Mouse (Mus musculus) CH12.LX (cell line): ENCODE measurements at regions not wholly inside any gene's neighbourhood (a gene's known extent, or its start where the extent isn't known, plus 50 kb on each side); places are given as distances from the start of the nearest gene placed in this dataset.

Source experiments
- DNase-seq: peaks from one replicate; pipeline ENCODE4 v3.0.0-alpha.2; 2013; ENCODE audit errors: extremely low read depth
- H3K27ac ChIP-seq: 2 replicates; pipeline ENCODE4 v1.5.1; 2012; ENCODE audit warnings: low read depth, mild to moderate bottlenecking, control low read depth, moderate library complexity; ENCODE audit not compliant: insufficient read depth
- H3K27me3 ChIP-seq: replicated peaks from 2 replicates; pipeline ENCODE3; 2012; ENCODE audit warnings: inconsistent platforms
- H3K36me3 ChIP-seq, 2 experiments: replicated peaks in 1 of 2; 2 replicates each; pipeline versions ENCODE3 to v1.6.1; 2012; ENCODE audit warnings: inconsistent platforms in 1 of 2, low read length in 1 of 2, mild to moderate bottlenecking in 1 of 2, mixed read lengths in 1 of 2, moderate library complexity in 1 of 2; ENCODE audit not compliant: control insufficient read depth in 1 of 2, insufficient read depth in 1 of 2
- H3K4me1 ChIP-seq, 2 experiments: 2 replicates each; pipeline ENCODE4 v1.6.1; 2012; ENCODE audit warnings: inconsistent platforms in 1 of 2, moderate library complexity in 1 of 2; ENCODE audit not compliant: insufficient read depth in 2 of 2, control insufficient read depth in 1 of 2
- H3K4me2 ChIP-seq: 2 replicates; pipeline ENCODE4 v1.6.1; 2012; ENCODE audit warnings: low read depth, mild to moderate bottlenecking, control low read depth; ENCODE audit not compliant: poor library complexity, insufficient read depth, severe bottlenecking
- H3K4me3 ChIP-seq, 3 experiments: fragments of 150-350 bp in 1 of 3; sonication (generic) in 1 of 3; replicated peaks in 1 of 3; 2 replicates each; pipeline versions ENCODE3 to v1.5.1; 2011 to 2012; ENCODE audit warnings: low read depth in 2 of 3, low read length in 2 of 3, mild to moderate bottlenecking in 2 of 3, moderate library complexity in 2 of 3, control low read depth in 1 of 3, improper control_type of control experiment in 1 of 3, inconsistent platforms in 1 of 3, mixed read lengths in 1 of 3; ENCODE audit not compliant: poor library complexity in 1 of 3
- H3K79me2 ChIP-seq: replicated peaks from 2 replicates; pipeline ENCODE4 v1.6.1; 2012; ENCODE audit warnings: mild to moderate bottlenecking, moderate library complexity; ENCODE audit not compliant: control insufficient read depth, poor library complexity, insufficient read depth, severe bottlenecking; ENCODE audit errors: extremely low read depth
- H3K9ac ChIP-seq: 2 replicates; pipeline ENCODE4 v1.6.1; 2012; ENCODE audit warnings: low read depth, mild to moderate bottlenecking, control low read depth, moderate library complexity; ENCODE audit not compliant: insufficient read depth
- H3K9me3 ChIP-seq: replicated peaks from 2 replicates; pipeline ENCODE3; 2012; ENCODE audit warnings: low read length, inconsistent platforms, mixed read lengths
- CHD1 ChIP-seq: IDR thresholded peaks from 2 replicates; pipeline ENCODE4 v1.6.1; 2012; ENCODE audit warnings: low read depth, low read length, improper control_type of control experiment, inconsistent platforms
- CTCF ChIP-seq, 2 experiments: IDR thresholded peaks in 1 of 2; conservative IDR thresholded peaks in 1 of 2; 2 replicates each; pipeline ENCODE4 v1.5.1; 2011 to 2012; ENCODE audit warnings: low read depth in 2 of 2, low read length in 2 of 2, improper control_type of control experiment in 1 of 2, inconsistent platforms in 1 of 2, mild to moderate bottlenecking in 1 of 2, moderate library complexity in 1 of 2
- E2F4 ChIP-seq: IDR thresholded peaks from 2 replicates; pipeline ENCODE4 v1.6.1; 2011; ENCODE audit warnings: low read depth, low read length, improper control_type of control experiment; ENCODE audit not compliant: insufficient replicate concordance
- ELF1 ChIP-seq: IDR thresholded peaks from 2 replicates; pipeline ENCODE4 v1.6.1; 2014; ENCODE audit warnings: low read depth, mild to moderate bottlenecking, inconsistent platforms, low read length, improper control_type of control experiment
- ETS1 ChIP-seq: conservative IDR thresholded peaks from 2 replicates; pipeline ENCODE4 v1.6.1; 2012; ENCODE audit warnings: low read depth, mild to moderate bottlenecking, inconsistent platforms, low read length, improper control_type of control experiment, moderate library complexity
- GABPA ChIP-seq: IDR thresholded peaks from 2 replicates; pipeline ENCODE4 v1.6.1; 2012; ENCODE audit warnings: low read depth, low read length, improper control_type of control experiment, inconsistent platforms; ENCODE audit not compliant: insufficient replicate concordance
- IRF4 ChIP-seq: IDR thresholded peaks from 2 replicates; pipeline ENCODE4 v1.6.1; 2014; ENCODE audit warnings: low read depth, mild to moderate bottlenecking, inconsistent platforms, low read length, improper control_type of control experiment
- KAT2A ChIP-seq: IDR thresholded peaks from 2 replicates; pipeline ENCODE4 v1.6.1; 2012; ENCODE audit warnings: low read length, improper control_type of control experiment, inconsistent platforms; ENCODE audit not compliant: insufficient replicate concordance
- MAFK ChIP-seq: IDR thresholded peaks from 2 replicates; pipeline ENCODE4 v1.6.1; 2011; ENCODE audit warnings: low read length, improper control_type of control experiment; ENCODE audit not compliant: insufficient replicate concordance
- MAX ChIP-seq: IDR thresholded peaks from 2 replicates; pipeline ENCODE4 v1.6.1; 2011; ENCODE audit warnings: low read length, improper control_type of control experiment
- MAZ ChIP-seq: IDR thresholded peaks from 2 replicates; pipeline ENCODE4 v1.6.1; 2012; ENCODE audit warnings: low read depth, mild to moderate bottlenecking, inconsistent platforms, low read length, improper control_type of control experiment, moderate library complexity
- MEF2A ChIP-seq: IDR thresholded peaks from 2 replicates; pipeline ENCODE4 v1.6.1; 2014; ENCODE audit warnings: low read depth, mild to moderate bottlenecking, inconsistent platforms, low read length, improper control_type of control experiment, borderline replicate concordance
- MXI1 ChIP-seq: IDR thresholded peaks from 2 replicates; pipeline ENCODE4 v1.6.1; 2011; ENCODE audit warnings: mild to moderate bottlenecking, low read depth, low read length, improper control_type of control experiment
- NRF1 ChIP-seq: IDR thresholded peaks from 2 replicates; pipeline ENCODE4 v1.6.1; 2014; ENCODE audit warnings: low read depth, mild to moderate bottlenecking, inconsistent platforms, low read length, improper control_type of control experiment, moderate library complexity
- PAX5 ChIP-seq: IDR thresholded peaks from 2 replicates; pipeline ENCODE4 v1.6.1; 2012; ENCODE audit warnings: low read length, inconsistent platforms, mixed read lengths
- POLR2A ChIP-seq: IDR thresholded peaks from 2 replicates; pipeline ENCODE4 v1.6.1; 2011; ENCODE audit warnings: low read depth, mild to moderate bottlenecking, improper control_type of control experiment, low read length
- POLR2AphosphoS2 ChIP-seq: IDR thresholded peaks from 2 replicates; pipeline ENCODE4 v1.6.1; 2011; ENCODE audit warnings: low read depth, low read length, improper control_type of control experiment
- RAD21 ChIP-seq: IDR thresholded peaks from 2 replicates; pipeline ENCODE4 v1.6.1; 2011; ENCODE audit warnings: low read depth, mild to moderate bottlenecking, low read length, improper control_type of control experiment, moderate library complexity
- RCOR1 ChIP-seq: conservative IDR thresholded peaks from 2 replicates; pipeline ENCODE4 v1.6.1; 2012; ENCODE audit warnings: low read depth, mild to moderate bottlenecking, inconsistent platforms, low read length, improper control_type of control experiment
- SMC3 ChIP-seq: IDR thresholded peaks from 2 replicates; pipeline ENCODE4 v1.6.1; 2011; ENCODE audit warnings: low read depth, low read length, improper control_type of control experiment
- TCF12 ChIP-seq: IDR thresholded peaks from 2 replicates; pipeline ENCODE4 v1.6.1; 2014; ENCODE audit warnings: low read depth, mild to moderate bottlenecking, inconsistent platforms, low read length, improper control_type of control experiment
- USF1 ChIP-seq: IDR thresholded peaks from 2 replicates; pipeline ENCODE4 v1.6.1; 2014; ENCODE audit warnings: low read depth, mild to moderate bottlenecking, inconsistent platforms, low read length, improper control_type of control experiment
- USF2 ChIP-seq: conservative IDR thresholded peaks from 2 replicates; pipeline ENCODE4 v1.6.1; 2011; ENCODE audit warnings: low read depth, low read length, improper control_type of control experiment
- ZMIZ1 ChIP-seq: IDR thresholded peaks from 2 replicates; pipeline ENCODE4 v1.6.1; 2012; ENCODE audit warnings: low read depth, mild to moderate bottlenecking, inconsistent platforms, low read length, improper control_type of control experiment
- dilution Hi-C: fragments of 300-500 bp; cut with MboI; formaldehyde crosslinking; loops from 2 replicates; pipeline ENCODE4 v1.14.3; 2020; ENCODE audit warnings: low sequenced_read_pairs; ENCODE audit not compliant: extremely low pct_unique_long_range_greater_than_20kb, extremely low pct_ligation_motif_present
- in situ Hi-C: fragments of 300-500 bp; cut with MboI; formaldehyde crosslinking; loops from 3 replicates; pipeline ENCODE4 v1.14.3; 2019; ENCODE audit warnings: low sequenced_read_pairs, low pct_ligation_motif_present, low pct_unique_long_range_greater_than_20kb, mixed read lengths

- H3K27me3 ChIP-seq = no peaks in the 10 kb centered on the region
- no peak for TF ChIP-seq MEF2A
- no peak for TF ChIP-seq MXI1
- TF ChIP-seq MAFK = no peak
- no peak for TF ChIP-seq MAZ
- TF ChIP-seq ETS1 = no peak
- TF ChIP-seq CHD1 = no peak
- no peak for TF ChIP-seq SMC3
- TF ChIP-seq POLR2A = no peak
- TF ChIP-seq RCOR1 = no peak
- no peak for TF ChIP-seq USF1
- TF ChIP-seq ELF1 = no peak
- no peak for TF ChIP-seq E2F4
- no peak for TF ChIP-seq GABPA
- TF ChIP-seq CTCF (conservative IDR thresholded peaks at IDR 0.05 in 1 of 2, IDR thresholded peaks at IDR 0.05 in 1 of 2; ENCODE audit: low read depth in 2 of 2, low read length in 2 of 2) = no peak
- no peak for TF ChIP-seq NRF1
- no peak for TF ChIP-seq POLR2AphosphoS2
- TF ChIP-seq RAD21 = no peak
- TF ChIP-seq ZMIZ1 = no peak
- TF ChIP-seq USF2 = no peak
- H3K36me3 ChIP-seq = no peaks in the 10 kb centered on the region
- H3K27ac ChIP-seq = no peak overlapping the region
- in situ Hi-C loops (no loop called here), dilution Hi-C loops (no loop called here)
- no peaks in the 10 kb centered on the region for H3K79me2 ChIP-seq
- no peak for DNase-seq
- no peaks in the 10 kb centered on the region for H3K4me1 ChIP-seq
- H3K9ac ChIP-seq = no peak overlapping the region
- H3K4me3 ChIP-seq = no peak overlapping the region
- H3K4me2 ChIP-seq = no peak overlapping the region
- H3K9me3 ChIP-seq = peaks cover 70% of the 10 kb centered on the region
Measured at GRCm38 (mm10) chr1:119330751-119331326, 91.2 kb downstream of the Inhbb start.

GRCm38 (mm10) chr1:119329693-119330434, 92.2 kb downstream of the Inhbb start:
- in situ Hi-C loops = no loop called here
- TF ChIP-seq POLR2A = no peak
- TF ChIP-seq POLR2AphosphoS2 = no peak
- no peak for TF ChIP-seq IRF4
- no peak for TF ChIP-seq E2F4
- TF ChIP-seq RCOR1 = no peak
- TF ChIP-seq MAX = no peak
- TF ChIP-seq TCF12 = no peak
- no peak for TF ChIP-seq ELF1
- no peak for TF ChIP-seq PAX5
- TF ChIP-seq KAT2A = no peak
- no peak for TF ChIP-seq MEF2A
- no peak for TF ChIP-seq RAD21
- no peak for TF ChIP-seq NRF1
- no peak overlapping the region for H3K4me3 ChIP-seq

More at GRCm38 (mm10) chr1:119329693-119330434, 92.2 kb downstream of the Inhbb start:
- dilution Hi-C loops = no loop called here
- no peaks in the 10 kb centered on the region for H3K27me3 ChIP-seq
- no peak overlapping the region for H3K27ac ChIP-seq
- H3K79me2 ChIP-seq = no peaks in the 10 kb centered on the region
- no peaks in the 10 kb centered on the region for H3K36me3 ChIP-seq
- H3K9me3 ChIP-seq = peaks cover 74% of the 10 kb centered on the region
- H3K4me2 ChIP-seq = no peak overlapping the region
- DNase-seq = no peak
- no peak overlapping the region for H3K9ac ChIP-seq
- no peaks in the 10 kb centered on the region for H3K4me1 ChIP-seq
